Mouse (Mus musculus) myocyte (in vitro differentiated cells): ENCODE measurements around the gene Wt1.

ENCODE experiments used
- CEBPB ChIP-seq: IDR thresholded peaks from 2 replicates; pipeline ENCODE4 v1.6.1; 2011; ENCODE audit warnings: mild to moderate bottlenecking, moderate library complexity; ENCODE audit not compliant: poor library complexity, insufficient read depth, severe bottlenecking
- E2F4 ChIP-seq: IDR thresholded peaks from one replicate; pipeline ENCODE4 v1.6.1; 2011; ENCODE audit warnings: mild to moderate bottlenecking, control low read depth, moderate library complexity; ENCODE audit not compliant: insufficient read depth
- MAX ChIP-seq: IDR thresholded peaks from one replicate; pipeline ENCODE4 v1.6.1; 2011; ENCODE audit warnings: low read depth, mild to moderate bottlenecking, control low read depth
- MYOD1 ChIP-seq, 3 experiments: IDR thresholded peaks; one replicate each; pipeline ENCODE4 v1.6.1; 2011; ENCODE audit warnings: control low read depth in 2 of 3, low read depth in 2 of 3, mild to moderate bottlenecking in 2 of 3, moderate library complexity in 1 of 3; ENCODE audit not compliant: insufficient read length in 2 of 3, control insufficient read depth in 1 of 3
- POLR2A ChIP-seq: IDR thresholded peaks from one replicate; pipeline ENCODE4 v1.6.1; 2011; ENCODE audit warnings: low read depth, mild to moderate bottlenecking, control low read depth, moderate library complexity; ENCODE audit not compliant: insufficient read length
- POLR2AphosphoS2 ChIP-seq: IDR thresholded peaks from one replicate; pipeline ENCODE4 v1.6.1; 2011; ENCODE audit warnings: low read depth, control low read depth; ENCODE audit not compliant: insufficient read length
- REST ChIP-seq: IDR thresholded peaks from one replicate; pipeline ENCODE4 v1.6.1; 2011; ENCODE audit warnings: mild to moderate bottlenecking, control low read depth, moderate library complexity; ENCODE audit not compliant: insufficient read depth, insufficient read length
- SRF ChIP-seq: IDR thresholded peaks from one replicate; pipeline ENCODE4 v1.6.1; 2011; ENCODE audit warnings: low read depth; ENCODE audit not compliant: control insufficient read depth, insufficient read length
- TCF12 ChIP-seq: IDR thresholded peaks from one replicate; pipeline ENCODE4 v1.6.1; 2011; ENCODE audit warnings: mild to moderate bottlenecking, control low read depth; ENCODE audit not compliant: poor library complexity, insufficient read depth, severe bottlenecking
- TCF3 ChIP-seq: IDR thresholded peaks from one replicate; pipeline ENCODE4 v1.6.1; 2011; ENCODE audit warnings: low read depth, control low read depth; ENCODE audit not compliant: insufficient read length
- USF1 ChIP-seq: IDR thresholded peaks from one replicate; pipeline ENCODE4 v1.6.1; 2011; ENCODE audit warnings: low read depth, mild to moderate bottlenecking, control low read depth, moderate library complexity

DNA sequence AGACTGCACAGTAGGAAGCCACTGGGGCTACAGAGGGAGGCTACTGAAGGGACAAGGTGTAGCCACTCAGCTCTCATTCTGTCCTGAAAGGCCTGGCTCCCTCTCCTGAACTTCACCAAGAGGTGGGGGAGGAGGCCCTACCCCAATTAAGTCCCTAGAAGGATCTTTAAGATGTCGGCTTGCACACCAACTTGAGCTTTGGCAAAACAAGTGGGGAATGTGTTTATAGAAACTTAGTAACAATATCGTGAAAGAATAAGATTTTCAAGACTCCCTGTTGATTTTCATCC, 5.4 kb downstream of the Wt1 start:
- TF ChIP-seq MAX (no peak), POLR2A (no peak), TCF12 (no peak), CEBPB (no peak), USF1 (no peak), E2F4 (no peak), MYOD1 (IDR thresholded peaks at IDR 0.05; ENCODE audit: control insufficient read depth in 1 of 3, insufficient read length in 2 of 3, low read depth in 2 of 3) (no peak), TCF3 (no peak), POLR2AphosphoS2 (no peak), SRF (no peak), REST (no peak)
